Mouse (Mus musculus) naive thymus-derived CD4-positive, alpha-beta T cell, adult 5 months (primary cell): Measurements from ENCODE around the gene Tax1bp3. TPM values are rescaled to one million over a fixed set of nuclear protein-coding genes. Genes with fewer than 3 reads are reported as not detected.

Experiments used
- polyA plus RNA-seq: library from polyadenylated mRNA; unstranded; fragments of 100-300 nt; shearing (Covaris generic); gene quantifications from one replicate; pipeline ENCODE4 v1.2.1, GENCODE M21; 2017

Tax1bp3 gene
- 20.2 TPM for polyA plus RNA-seq

DNA sequence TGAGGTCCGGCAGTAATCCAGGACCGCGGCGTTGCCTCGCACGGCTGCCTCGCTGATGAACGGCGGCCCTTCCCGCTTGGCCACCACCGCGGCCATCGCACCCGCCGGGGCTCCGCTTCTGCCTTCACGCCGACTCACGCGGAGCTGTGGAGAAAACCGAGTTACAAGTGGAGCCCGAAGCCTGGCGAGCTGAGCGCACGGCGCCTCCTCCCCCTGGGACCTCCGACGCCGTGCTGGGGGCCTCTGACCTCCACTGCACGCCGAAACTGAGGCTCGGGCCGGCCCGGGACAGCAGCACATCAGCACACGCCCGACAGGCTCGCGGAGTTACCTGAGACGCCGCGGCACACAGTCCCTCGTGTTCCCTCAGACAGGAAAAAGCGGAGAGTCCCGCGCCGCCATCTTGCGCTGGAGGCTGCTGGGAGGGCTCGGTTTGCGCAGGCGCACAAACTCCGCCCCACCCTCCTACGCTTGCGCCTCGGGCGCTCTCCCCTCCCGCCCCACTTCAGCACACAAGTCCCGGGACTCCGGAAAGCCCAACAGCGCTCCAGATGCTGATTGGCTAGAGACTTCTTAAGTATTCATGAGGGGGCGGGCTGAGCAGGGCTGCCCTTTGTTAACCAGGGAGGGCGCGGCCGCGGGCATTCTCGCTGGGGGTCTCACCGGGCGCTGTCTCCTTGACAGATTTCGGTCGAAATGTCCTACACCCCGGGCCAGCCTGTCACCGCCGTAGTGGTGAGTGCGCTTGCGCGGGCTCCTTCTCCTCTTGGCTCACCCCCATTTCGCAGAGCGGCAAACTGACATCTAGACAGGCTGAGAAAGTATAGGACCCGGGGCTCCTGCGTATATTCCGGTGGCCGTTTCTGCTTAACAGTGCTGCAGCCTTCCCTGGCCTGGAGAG, at the start of gene Tax1bp3, which contains the start of gene Emc6:
Gene Tax1bp3 (plus strand): TSS at position 476 of the 901 bp plus-strand sequence.
Gene Emc6 (minus strand): TSS at position 430 of the 901 bp plus-strand sequence.

DNA sequence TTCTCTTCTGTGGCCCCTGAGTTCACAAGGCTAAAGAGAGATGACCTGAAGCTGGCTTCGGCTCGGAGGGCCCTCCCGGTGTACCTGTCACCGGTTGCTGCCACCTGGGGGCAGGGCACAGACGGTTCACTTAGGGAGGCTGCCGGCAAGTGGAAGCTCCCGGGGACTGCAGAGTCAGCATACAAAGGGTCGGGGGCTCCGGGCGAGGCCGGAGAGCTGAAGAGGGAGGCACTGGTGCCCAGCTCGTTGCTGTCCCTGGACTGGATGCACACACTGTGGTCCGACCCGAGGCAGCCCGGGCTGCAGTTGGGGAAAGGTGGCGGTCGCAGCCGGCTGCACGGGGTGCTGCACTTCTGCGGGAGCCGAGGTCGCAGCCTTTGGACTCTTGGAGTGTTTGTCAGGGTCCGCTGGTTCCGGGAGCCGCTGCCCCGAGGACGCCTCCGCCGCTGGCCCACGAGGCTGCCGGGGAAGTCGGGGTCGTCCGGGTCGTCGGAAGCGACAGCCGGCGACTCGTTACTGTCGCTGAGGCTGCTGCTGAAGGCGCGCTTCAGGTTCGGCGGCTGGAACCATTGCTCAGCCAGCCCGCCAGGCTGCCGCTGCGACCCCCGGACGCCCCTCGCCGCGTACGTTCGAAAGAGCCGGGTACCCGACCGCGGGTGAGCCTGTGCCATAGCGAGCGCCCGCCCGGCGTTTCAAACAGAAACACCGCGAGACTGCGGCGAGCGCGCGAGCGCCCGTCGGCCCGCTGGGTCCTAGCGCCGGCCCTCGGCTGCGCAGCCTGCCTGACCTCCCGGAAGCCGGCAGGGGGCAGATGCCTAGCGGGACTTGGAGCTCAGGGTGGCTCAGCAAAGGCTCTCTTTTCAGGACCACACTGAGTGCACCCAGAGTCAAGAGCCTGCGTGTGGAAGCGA, 39.0 kb upstream of the Tax1bp3 start, which contains the start of gene Haspin:
Gene Haspin (minus strand): TSS at position 704 of the 911 bp plus-strand sequence.

DNA sequence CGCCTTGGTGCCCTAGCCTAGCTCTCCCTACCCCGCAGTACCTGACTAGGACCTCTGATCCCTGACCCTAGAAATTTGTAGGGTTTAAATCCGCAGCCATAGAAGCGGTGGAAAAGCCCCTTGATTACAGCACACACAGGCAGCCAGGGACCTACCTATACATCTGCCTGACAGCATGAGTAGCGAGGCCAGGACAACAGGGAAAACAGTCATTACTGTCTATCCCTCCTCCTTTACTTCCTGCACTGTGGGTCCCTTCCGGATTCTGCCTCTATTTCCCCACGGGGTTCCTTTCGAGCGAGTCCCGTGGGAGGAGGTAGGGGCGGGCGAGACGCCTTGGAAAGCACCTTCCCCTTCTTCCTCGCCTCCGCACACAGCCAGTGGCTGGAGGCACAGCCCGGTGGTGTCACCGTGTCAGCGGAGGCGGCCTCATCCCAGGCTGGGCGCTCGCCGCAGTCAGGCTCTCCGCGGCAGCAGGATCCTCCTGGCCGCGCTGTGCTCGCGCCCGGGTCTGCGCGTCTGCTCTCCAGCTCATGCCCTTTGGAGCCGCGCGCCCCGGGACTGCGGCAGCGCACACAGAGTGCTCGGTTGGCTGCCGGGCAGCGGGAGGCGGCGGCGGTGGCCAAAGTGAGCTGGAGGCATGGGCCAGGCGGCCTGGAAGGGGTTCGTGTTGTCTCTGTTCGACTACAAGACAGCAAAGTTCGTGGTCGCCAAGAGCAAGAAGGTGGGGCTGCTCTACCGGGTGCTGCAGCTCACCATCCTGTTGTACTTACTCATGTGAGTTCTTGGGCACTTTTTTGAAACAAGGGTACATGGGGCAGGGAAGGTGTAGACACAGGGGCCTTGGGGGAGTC, 16.7 kb upstream of the Tax1bp3 start, which contains the start of gene P2rx5:
Gene P2rx5 (plus strand): TSS at position 465 of the 854 bp plus-strand sequence.

DNA sequence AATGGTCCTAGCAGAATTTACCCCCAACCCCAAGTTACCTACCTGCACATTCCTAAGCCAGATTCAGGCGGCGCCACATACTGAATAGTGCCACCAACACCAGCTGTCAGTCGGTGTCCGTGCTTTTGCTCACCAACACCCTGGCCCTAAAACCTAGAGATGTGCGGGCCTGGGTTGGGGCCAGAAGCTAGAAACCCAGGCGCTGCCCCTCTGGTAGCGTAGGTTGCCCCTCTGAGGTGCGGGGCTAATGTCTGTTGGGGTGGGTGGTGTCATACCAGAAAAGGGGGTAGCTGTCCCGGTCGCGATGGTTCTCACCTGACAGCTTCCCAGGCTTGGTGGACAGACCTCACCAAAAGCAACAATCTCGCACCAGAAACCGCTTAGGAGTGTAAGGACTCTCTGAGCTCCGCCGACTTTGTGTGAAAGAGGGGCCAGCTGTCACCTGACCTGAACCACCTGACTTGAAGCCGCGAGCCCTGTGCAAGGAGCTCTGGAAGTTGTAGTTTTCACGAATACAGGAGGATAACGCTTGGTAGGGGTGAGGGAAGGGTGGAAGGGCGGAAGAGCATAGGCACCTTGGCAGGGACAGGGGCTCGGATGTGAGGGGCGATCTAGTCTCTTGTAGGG, 21.8 kb downstream of the Tax1bp3 start, which contains the start of gene Ctns:
Gene Ctns (minus strand): TSS at position 440 of the 627 bp plus-strand sequence.

DNA sequence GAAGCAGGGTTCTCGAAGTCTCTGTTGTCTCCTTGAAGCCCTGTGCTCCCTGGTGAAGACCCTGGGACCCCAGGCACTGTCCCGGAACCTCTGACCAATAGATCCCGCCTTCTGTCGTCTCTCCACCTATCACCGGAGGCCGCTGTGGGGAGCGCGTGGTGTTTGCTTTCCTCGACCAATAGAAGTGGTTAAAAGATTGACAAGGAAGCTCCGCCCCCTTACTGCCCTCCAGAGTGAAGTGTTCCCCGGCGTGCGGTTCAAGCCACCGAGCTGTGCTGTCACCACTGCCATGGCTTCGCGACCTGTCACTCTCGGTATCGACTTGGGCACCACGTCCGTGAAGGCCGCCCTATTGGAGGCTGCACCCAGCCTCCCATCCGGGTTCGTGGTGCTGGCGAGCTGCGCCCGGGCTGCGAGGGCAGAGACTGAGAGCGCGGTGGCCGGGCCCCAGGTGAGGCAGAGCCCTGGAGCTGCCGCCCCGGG, 22.4 kb downstream of the Tax1bp3 start, which contains the start of gene Shpk:
Gene Shpk (plus strand): TSS at position 231 of the 483 bp plus-strand sequence.

Other genes starting within 250 kb of the Tax1bp3 start
- 280 TPM for gene Atp2a3, start 215.9 kb upstream of the Tax1bp3 start, polyA plus RNA-seq
- gene P2rx1, start 178.0 kb upstream of the Tax1bp3 start, polyA plus RNA-seq: 0.15 TPM
- gene Camkk1, start 158.1 kb upstream of the Tax1bp3 start, polyA plus RNA-seq: 6.6 TPM
- gene Ncbp3, start 129.3 kb upstream of the Tax1bp3 start, polyA plus RNA-seq: 14.2 TPM
- 0.41 TPM for gene Itgae, start 86.5 kb upstream of the Tax1bp3 start, polyA plus RNA-seq
- gene Haspin, start 38.8 kb upstream of the Tax1bp3 start, polyA plus RNA-seq: 2.8 TPM
- not detected for gene P2rx5, start 16.7 kb upstream of the Tax1bp3 start, polyA plus RNA-seq
- gene Emc6, start within 50 bp of the Tax1bp3 start, polyA plus RNA-seq: 101 TPM
- 16.6 TPM for gene Ctns, start 22.0 kb downstream of the Tax1bp3 start, polyA plus RNA-seq
- gene Shpk, start 22.4 kb downstream of the Tax1bp3 start, polyA plus RNA-seq: 7.3 TPM
- gene Trpv1, start 57.2 kb downstream of the Tax1bp3 start, polyA plus RNA-seq: not detected
- not detected for gene Trpv3, start 90.3 kb downstream of the Tax1bp3 start, polyA plus RNA-seq
- not detected for gene Aspa, start 152.5 kb downstream of the Tax1bp3 start, polyA plus RNA-seq
- not detected for gene Gm49340, start 152.7 kb downstream of the Tax1bp3 start, polyA plus RNA-seq
- gene Spata22, start 152.7 kb downstream of the Tax1bp3 start, polyA plus RNA-seq: not detected
- not detected for gene Olfr20, start 173.7 kb downstream of the Tax1bp3 start, polyA plus RNA-seq
- not detected for gene Olfr376, start 194.2 kb downstream of the Tax1bp3 start, polyA plus RNA-seq
- not detected for gene Olfr1, start 222.5 kb downstream of the Tax1bp3 start, polyA plus RNA-seq